In genomic region chr13:83585359-83585758, GRCm38 (mm10) we compare ENCODE assay signal across 24 mouse cellular contexts.
DNase-seq lines count a peak whose midpoint lies in the region; ATAC-seq and TF ChIP-seq lines count a peak whose summit lies in the region.
"Had no signal": no experiment of that assay in that cellular context is flagged by ENCODE, and none has a peak within 500 bp of the region (broad histone marks: within the 10 kb centered on the region; RNA-seq: fewer than 3 reads in every experiment).

No protein-coding gene starts in this region.

- H3K36me3 ChIP-seq in intestine, postnatal 0 days (ENCODE audit: control insufficient read depth, insufficient read depth): no peaks in the 10 kb centered on the region
- H3K36me3 ChIP-seq: embryonic facial prominence, embryonic 12.5 days; forebrain, embryonic 12.5 days; heart, embryonic 15.5 days; hindbrain, embryonic 12.5 days; lung, embryonic 15.5 days had no signal

- no peak for TF ChIP-seq CTCF in gastrocnemius, adult 2 months (IDR thresholded peaks at IDR 0.05)
- TF ChIP-seq CTCF in intestine, postnatal 0 days (IDR thresholded peaks at IDR 0.05; ENCODE audit: low read depth): no peak

- H3K9ac ChIP-seq in intestine, postnatal 0 days (ENCODE audit: low read depth, low read length): no peak overlapping the region
- H3K9ac ChIP-seq: embryonic facial prominence, embryonic 12.5 days; forebrain, embryonic 12.5 days; heart, embryonic 15.5 days; hindbrain, embryonic 12.5 days; liver, embryonic 14.5 days; lung, embryonic 15.5 days had no signal

- H3K4me3 ChIP-seq in gastrocnemius, adult 2 months: no peak overlapping the region
- H3K4me3 ChIP-seq in intestine, postnatal 0 days (ENCODE audit: low read depth, low read length): no peak overlapping the region
- H3K4me3 ChIP-seq: embryonic facial prominence, embryonic 12.5 days; forebrain, embryonic 12.5 days; heart, embryonic 15.5 days; hindbrain, embryonic 12.5 days; lung, embryonic 15.5 days had no signal

- peak; percentile 97 for ATAC-seq in granulocyte monocyte progenitor cell, adult 5-6 weeks (replicated peaks; ENCODE audit: poor library complexity, severe bottlenecking)
- ATAC-seq in neutrophil, adult 5-6 weeks (ENCODE audit: extremely low read depth, insufficient number of reproducible peaks, low FRiP score, poor library complexity, severe bottlenecking): peak; percentile 30; the same call in 1 of the 2 replicates
- no peak for ATAC-seq in intestine, postnatal 0 days

- no peaks in the 10 kb centered on the region for H3K4me1 ChIP-seq in intestine, postnatal 0 days (replicated peaks; ENCODE audit: control insufficient read depth, insufficient read depth, low read length)
- H3K4me1 ChIP-seq: embryonic facial prominence, embryonic 12.5 days; forebrain, embryonic 12.5 days; hindbrain, embryonic 12.5 days; lung, embryonic 15.5 days had no signal

- WGBS in intestine, postnatal 0 days: 69% methylated on average over 5 of the region's 5 CpGs

- no peak overlapping the region for H3K4me2 ChIP-seq in intestine, postnatal 0 days (replicated peaks; ENCODE audit: low read depth)
- H3K4me2 ChIP-seq: embryonic facial prominence, embryonic 12.5 days; forebrain, embryonic 12.5 days; heart, embryonic 15.5 days; hindbrain, embryonic 12.5 days; lung, embryonic 15.5 days; midbrain, embryonic 11.5 days had no signal

- H3K27ac ChIP-seq in gastrocnemius, adult 2 months: peak overlapping the region; percentile 35; the same call in 1 of the 2 replicates
- H3K27ac ChIP-seq in intestine, postnatal 0 days (ENCODE audit: low read depth, low read length): no peak overlapping the region
- H3K27ac ChIP-seq: embryonic facial prominence, embryonic 12.5 days; forebrain, embryonic 12.5 days; heart, embryonic 15.5 days; hindbrain, embryonic 12.5 days; kidney, postnatal 0 days; liver, embryonic 14.5 days; lung, embryonic 15.5 days had no signal

- DNase-seq in gastrocnemius, adult 2 months: no peak
- DNase-seq in gastrocnemius, adult 18-20 months (ENCODE audit: low spot score): no peak
- DNase-seq in layer of hippocampus, adult 9-11 months: peak; percentile 52
- no peak for DNase-seq in layer of hippocampus, adult 11-12 months (ENCODE audit: low spot score)
- DNase-seq in spleen, postnatal 10 days (ENCODE audit: low spot score in 2 of 2): no peak
- DNase-seq: adrenal gland, postnatal 25 days; cerebellum, adult 11 months; cerebellum, postnatal 10 days; gastrocnemius, postnatal 10 days; heart, adult 18-20 months; kidney, adult 11 months; lung, postnatal 4 days; thymus, postnatal 14 days had no signal

- H3K9me3 ChIP-seq in intestine, postnatal 0 days (ENCODE audit: control insufficient read depth): no peaks in the 10 kb centered on the region
- H3K9me3 ChIP-seq: embryonic facial prominence, embryonic 12.5 days; forebrain, embryonic 12.5 days; heart, embryonic 15.5 days; hindbrain, embryonic 12.5 days; lung, embryonic 15.5 days had no signal

- intact Hi-C loops in gastrocnemius, adult 2 months (cut with DNase I): no loop called here

- H3K27me3 ChIP-seq in intestine, postnatal 0 days (replicated peaks; ENCODE audit: control insufficient read depth, insufficient read depth, low read length): no peaks in the 10 kb centered on the region
- H3K27me3 ChIP-seq: embryonic facial prominence, embryonic 12.5 days; forebrain, embryonic 12.5 days; heart, embryonic 15.5 days; hindbrain, embryonic 12.5 days; lung, embryonic 15.5 days had no signal
